Mouse (Mus musculus): ENCODE results near the gene Zfp800. TPM values are rescaled to one million over a fixed set of nuclear protein-coding genes. Genes with fewer than 3 reads are reported as not detected.

Zfp800 gene
- polyA plus RNA-seq, 1 experiment from 2014 or later: 19.8 TPM

DNA sequence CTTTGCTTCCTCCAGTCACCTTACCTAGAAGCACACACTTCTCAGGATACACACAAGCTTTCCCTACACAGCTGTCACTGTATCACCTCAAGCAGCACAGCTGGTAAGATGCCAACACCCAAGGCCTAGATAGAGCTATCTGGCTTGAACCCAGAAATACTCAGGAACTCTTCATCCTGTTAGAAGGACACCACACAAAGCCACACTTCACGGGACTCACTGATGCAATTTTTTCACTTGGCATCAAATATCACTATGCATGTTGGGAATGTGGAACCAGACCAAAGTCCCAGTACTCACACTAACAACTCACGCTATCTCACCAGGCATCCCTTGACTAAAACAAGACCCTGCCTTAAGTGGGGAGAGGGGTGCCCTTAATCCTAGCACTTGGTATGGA is 21.9 kb upstream of the Zfp800 start:
- Histone ChIP-seq H3K36me3 (ENCODE audit: insufficient read depth) (peaks cover 33% of the 10 kb centered on the region), H3K4me3 (ENCODE audit: low read depth, low read length) (peak overlapping the region; percentile 85), H3K27ac (ENCODE audit: low read depth) (no peak overlapping the region), H3K4me1 (ENCODE audit: insufficient read depth) (peaks cover 8% of the 10 kb centered on the region), H3K27me3 (ENCODE audit: insufficient read depth, low read length) (no peaks in the 10 kb centered on the region), H3K9ac (no peak overlapping the region), H3K9me3 (ENCODE audit: low read depth, low read length) (no peaks in the 10 kb centered on the region), H3K4me2 (peak overlapping the region; percentile 94)
- no peak for TF ChIP-seq CTCF (IDR thresholded peaks at IDR 0.05; ENCODE audit: low read depth)
- 63% methylated on average over 2 of the region's 2 CpGs for WGBS
- ATAC-seq (ENCODE audit: insufficient read depth) (no peak), DNase-seq (no peak)

DNA sequence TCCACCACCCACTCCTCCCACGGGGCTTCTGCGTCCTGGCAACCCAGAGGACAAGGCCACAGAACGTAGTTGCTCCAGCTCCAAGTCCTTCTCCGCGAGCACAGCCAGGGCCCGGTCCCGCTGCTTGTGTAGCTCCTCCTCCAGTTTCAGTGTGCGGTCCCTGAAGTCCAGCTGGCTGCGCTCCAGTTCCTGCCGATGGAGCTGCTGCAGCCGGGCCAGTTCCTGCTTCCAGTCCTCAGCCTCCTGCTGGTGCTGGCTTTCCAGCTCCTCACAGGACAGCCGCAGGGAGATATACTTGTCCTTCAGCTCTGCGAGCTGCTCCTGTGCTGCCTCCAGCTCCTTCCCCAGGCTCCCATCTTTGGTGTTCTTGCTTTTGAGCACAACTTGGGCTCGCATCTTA is 20.6 kb upstream of the Zfp800 start:
- no peak overlapping the region for H3K27ac ChIP-seq (ENCODE audit: low read depth)
- H3K4me2 ChIP-seq: no peak overlapping the region
- no peak for ATAC-seq (ENCODE audit: insufficient read depth)
- peaks cover 8% of the 10 kb centered on the region for H3K4me1 ChIP-seq (ENCODE audit: insufficient read depth)
- 85% methylated on average over 14 of the region's 14 CpGs for WGBS
- no peaks in the 10 kb centered on the region for H3K9me3 ChIP-seq (ENCODE audit: low read depth, low read length)
- H3K27me3 ChIP-seq (ENCODE audit: insufficient read depth, low read length): no peaks in the 10 kb centered on the region
- H3K9ac ChIP-seq: no peak overlapping the region
- peak; percentile 65 for DNase-seq
- H3K36me3 ChIP-seq (ENCODE audit: insufficient read depth): peaks cover 33% of the 10 kb centered on the region
- TF ChIP-seq CTCF (IDR thresholded peaks at IDR 0.05; ENCODE audit: low read depth): no peak
- no peak overlapping the region for H3K4me3 ChIP-seq (ENCODE audit: low read depth, low read length)

- DNase-seq (no peak), ATAC-seq (ENCODE audit: insufficient read depth) (no peak)
- WGBS: 58% methylated on average over 4 of the region's 4 CpGs
Measured at GRCm38 (mm10) chr6:28416981-28417380, 19.2 kb upstream of the Zfp800 start.

GRCm38 (mm10) chr6:28411236-28411635 is 13.4 kb upstream of the Zfp800 start:
- peaks cover 9% of the 10 kb centered on the region; the same call in 1 of the 2 replicates for H3K36me3 ChIP-seq (ENCODE audit: insufficient read depth)
- no peaks in the 10 kb centered on the region for H3K9me3 ChIP-seq (ENCODE audit: low read depth, low read length)
- no peaks in the 10 kb centered on the region for H3K4me1 ChIP-seq (ENCODE audit: insufficient read depth)
- no peak overlapping the region for H3K27ac ChIP-seq (ENCODE audit: low read depth)
- WGBS: 68% methylated on average over 2 of the region's 2 CpGs
- no peak for DNase-seq
- ATAC-seq (ENCODE audit: insufficient read depth): no peak
- no peaks in the 10 kb centered on the region for H3K27me3 ChIP-seq (ENCODE audit: insufficient read depth, low read length)
- H3K4me3 ChIP-seq (ENCODE audit: low read depth, low read length): no peak overlapping the region
- H3K9ac ChIP-seq: no peak overlapping the region
- no peak for TF ChIP-seq CTCF (IDR thresholded peaks at IDR 0.05; ENCODE audit: low read depth)
- H3K4me2 ChIP-seq: no peak overlapping the region

More at GRCm38 (mm10) chr6:28416981-28417380, 19.2 kb upstream of the Zfp800 start:
- Histone ChIP-seq H3K27me3 (ENCODE audit: insufficient read depth, low read length) (no peaks in the 10 kb centered on the region), H3K4me1 (ENCODE audit: insufficient read depth) (peaks cover 8% of the 10 kb centered on the region), H3K36me3 (ENCODE audit: insufficient read depth) (peaks cover 33% of the 10 kb centered on the region), H3K9ac (no peak overlapping the region), H3K27ac (ENCODE audit: low read depth) (no peak overlapping the region), H3K9me3 (ENCODE audit: low read depth, low read length) (no peaks in the 10 kb centered on the region), H3K4me3 (ENCODE audit: low read depth, low read length) (no peak overlapping the region), H3K4me2 (no peak overlapping the region)
- no peak for TF ChIP-seq CTCF (IDR thresholded peaks at IDR 0.05; ENCODE audit: low read depth)

- ATAC-seq (ENCODE audit: insufficient read depth): no peak
- Histone ChIP-seq H3K27ac (ENCODE audit: low read depth) (no peak overlapping the region), H3K4me3 (ENCODE audit: low read depth, low read length) (no peak overlapping the region), H3K9ac (no peak overlapping the region), H3K4me1 (ENCODE audit: insufficient read depth) (no peaks in the 10 kb centered on the region), H3K9me3 (ENCODE audit: low read depth, low read length) (no peaks in the 10 kb centered on the region), H3K4me2 (no peak overlapping the region), H3K27me3 (ENCODE audit: insufficient read depth, low read length) (no peaks in the 10 kb centered on the region), H3K36me3 (ENCODE audit: insufficient read depth) (0 out of 2 replicates have a peak, but pooled peaks cover 1% of the 10 kb centered on the region)
- TF ChIP-seq CTCF (IDR thresholded peaks at IDR 0.05; ENCODE audit: low read depth): no peak
- peak; percentile 59 for DNase-seq
- WGBS: 65% methylated on average over 9 of the region's 9 CpGs
Measured at GRCm38 (mm10) chr6:28410053-28410452, 12.2 kb upstream of the Zfp800 start.

DNA sequence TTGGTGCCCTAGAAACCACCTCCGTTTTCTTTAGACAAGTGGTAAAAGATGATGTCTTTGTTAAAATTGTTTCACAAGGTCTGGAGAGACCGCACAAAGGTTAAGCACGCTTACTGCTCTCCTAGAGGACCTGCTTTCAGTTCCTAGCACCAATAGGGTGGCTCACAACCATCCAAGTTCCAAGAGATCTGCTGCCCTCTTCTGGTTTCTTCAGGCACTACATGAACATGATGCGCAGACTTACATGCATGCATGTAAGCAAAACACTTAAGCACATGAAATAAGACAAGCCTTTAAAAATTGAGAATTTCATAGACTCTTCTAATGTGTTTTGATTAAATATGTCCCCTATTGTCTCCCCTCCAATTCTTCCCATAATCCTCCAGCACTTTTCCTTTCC is 2.0 kb upstream of the Zfp800 start:
- no peak overlapping the region for H3K27ac ChIP-seq (ENCODE audit: low read depth)
- no peaks in the 10 kb centered on the region for H3K36me3 ChIP-seq (ENCODE audit: insufficient read depth)
- TF ChIP-seq CTCF (IDR thresholded peaks at IDR 0.05; ENCODE audit: low read depth): peak; percentile 46; the same call in 1 of the 2 replicates
- no peaks in the 10 kb centered on the region for H3K9me3 ChIP-seq (ENCODE audit: low read depth, low read length)
- no peak overlapping the region for H3K4me3 ChIP-seq (ENCODE audit: low read depth, low read length)
- H3K4me2 ChIP-seq: no peak overlapping the region
- DNase-seq: peak; percentile 26
- H3K4me1 ChIP-seq (ENCODE audit: insufficient read depth): no peaks in the 10 kb centered on the region
- H3K9ac ChIP-seq: no peak overlapping the region
- WGBS: 88% methylated on average over 4 of the region's 4 CpGs
- H3K27me3 ChIP-seq (ENCODE audit: insufficient read depth, low read length): peaks cover 27% of the 10 kb centered on the region
- no peak for ATAC-seq (ENCODE audit: insufficient read depth)

DNA sequence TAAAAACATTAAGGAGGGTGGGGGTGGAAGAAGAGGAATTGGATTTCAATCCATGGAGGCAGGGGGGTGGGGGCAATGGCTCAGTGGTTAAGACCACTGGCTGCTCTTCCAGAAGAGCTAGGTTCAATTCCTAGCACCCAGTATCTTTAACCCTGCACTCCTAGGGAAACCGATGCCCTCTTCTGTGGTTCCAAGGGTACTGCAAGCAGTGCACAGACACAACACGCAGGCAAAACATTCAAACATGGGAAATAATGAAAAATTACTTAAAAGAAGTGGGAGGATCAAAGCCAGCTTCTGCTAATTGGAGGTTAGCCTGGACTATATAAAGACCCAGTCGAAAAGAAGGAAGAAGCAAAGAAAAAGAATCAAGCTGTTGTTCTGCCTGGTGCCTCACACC is 921 bp upstream of the Zfp800 start:
- no peak for ATAC-seq (ENCODE audit: insufficient read depth)
- Histone ChIP-seq H3K9me3 (ENCODE audit: low read depth, low read length) (no peaks in the 10 kb centered on the region), H3K4me2 (no peak overlapping the region), H3K9ac (no peak overlapping the region), H3K4me1 (ENCODE audit: insufficient read depth) (no peaks in the 10 kb centered on the region), H3K27me3 (ENCODE audit: insufficient read depth, low read length) (peaks cover 27% of the 10 kb centered on the region), H3K27ac (ENCODE audit: low read depth) (no peak overlapping the region), H3K36me3 (ENCODE audit: insufficient read depth) (no peaks in the 10 kb centered on the region), H3K4me3 (ENCODE audit: low read depth, low read length) (no peak overlapping the region)
- WGBS: 81% methylated on average over 3 of the region's 3 CpGs
- no peak for DNase-seq
- TF ChIP-seq CTCF (IDR thresholded peaks at IDR 0.05; ENCODE audit: low read depth): peak; percentile 25; the same call in 1 of the 2 replicates

Measured in lung, embryonic 14.5 days (tissue).